Mouse (Mus musculus): ENCODE data around the gene Btg4.

Btg4 gene

DNA sequence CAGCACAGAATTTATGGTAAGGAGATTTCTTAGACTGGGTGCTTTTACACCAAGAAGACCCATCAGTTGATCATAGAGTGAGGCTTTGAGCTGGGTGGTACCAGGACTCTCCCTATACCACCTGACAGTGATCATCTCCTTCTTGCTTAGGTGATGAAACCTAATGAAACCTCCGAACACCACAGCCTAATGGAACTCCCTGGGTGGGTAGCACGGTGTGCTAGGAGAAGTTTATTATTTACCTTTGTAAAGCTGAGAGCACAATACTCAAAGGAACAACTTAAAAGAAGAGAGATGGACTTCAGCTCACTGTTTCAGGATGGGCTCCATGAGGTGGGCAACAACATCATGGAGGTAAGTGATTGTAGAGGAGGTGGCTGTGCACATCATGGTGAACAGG, at the start of gene Btg4:
Btg4 (plus strand) TSS at position 301 of the 400 bp plus-strand sequence.
- DNase-seq (ENCODE audit: low spot score) = no peak

DNA sequence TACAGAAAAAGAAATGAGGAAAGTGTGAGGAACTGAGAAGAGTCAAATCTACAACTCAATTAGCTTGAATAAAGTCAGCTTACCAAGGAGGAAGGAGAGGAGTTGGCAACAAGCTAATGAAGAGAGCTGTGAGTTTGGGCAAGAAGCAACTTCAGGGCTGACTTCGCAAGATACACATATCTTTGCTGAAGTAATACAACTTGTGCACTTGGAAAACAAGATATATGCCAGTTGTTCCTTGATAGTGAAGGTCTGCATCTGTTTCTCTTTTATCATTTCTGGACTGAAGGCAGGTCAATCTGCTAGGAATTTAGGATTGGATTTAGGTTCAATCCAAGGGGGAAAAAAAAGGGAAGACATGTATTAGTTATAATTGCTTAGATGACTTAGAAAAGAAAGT, 47.1 kb upstream of the Btg4 start:
- DNase-seq (ENCODE audit: low spot score) = no peak

DNA sequence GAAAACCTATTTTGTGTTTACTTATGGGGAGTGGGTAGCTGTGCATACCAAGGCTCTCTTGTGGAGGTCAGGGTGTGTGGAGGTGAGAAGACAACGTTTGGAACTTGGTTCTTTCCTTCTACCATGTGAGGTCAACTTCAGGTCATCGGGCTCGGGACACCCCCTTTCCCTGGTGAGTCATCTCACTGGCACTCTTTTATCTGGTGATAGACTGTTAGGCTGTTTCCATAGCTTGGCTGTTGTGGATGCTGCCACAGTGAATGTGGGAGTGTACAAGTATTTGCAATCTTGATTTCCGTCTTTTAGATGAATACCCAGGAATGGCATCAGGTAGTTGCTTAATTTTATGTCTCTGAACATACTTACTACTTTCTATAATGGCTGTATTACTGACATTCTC, 45.0 kb upstream of the Btg4 start:
- no peak for DNase-seq (ENCODE audit: low spot score)

- no peak for DNase-seq (ENCODE audit: low spot score)
Observed at GRCm38 (mm10) chr9:51019670-51020069, 41.0 kb upstream of the Btg4 start.

GRCm38 (mm10) chr9:51020351-51020750, 40.4 kb upstream of the Btg4 start:
- DNase-seq (ENCODE audit: low spot score) = no peak

DNA sequence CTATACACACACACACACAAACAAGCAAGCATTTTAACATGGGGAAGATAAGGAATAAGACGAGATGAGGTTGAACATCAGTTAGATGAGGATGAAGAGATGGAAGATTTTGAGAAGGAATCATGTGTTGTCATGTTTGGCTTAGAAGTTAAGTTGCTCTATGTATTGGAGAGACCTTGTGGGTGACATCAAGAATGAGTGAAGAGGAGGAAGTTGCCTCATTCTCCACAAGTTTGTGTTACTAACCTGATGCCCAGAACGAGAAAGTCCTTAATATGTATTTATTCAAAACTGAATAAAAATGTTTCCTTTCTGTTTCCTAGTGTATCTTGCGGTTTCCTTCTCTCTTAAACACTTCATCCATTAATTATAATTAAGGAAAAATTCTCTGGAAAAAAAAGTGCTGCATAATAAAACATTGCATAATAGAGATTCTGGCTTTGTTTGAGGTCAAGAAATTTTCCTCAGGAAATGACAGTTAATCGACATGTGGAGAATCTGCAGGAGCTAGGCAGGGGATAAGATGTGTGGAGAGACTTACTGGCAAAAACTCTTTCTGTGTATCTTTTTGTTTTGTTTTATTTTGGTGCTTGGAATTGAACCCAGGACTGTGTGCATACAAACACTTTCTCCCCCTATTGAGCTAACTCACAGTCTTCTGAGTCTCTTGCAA, 39.4 kb upstream of the Btg4 start:
- no peak for DNase-seq (ENCODE audit: low spot score)

DNA sequence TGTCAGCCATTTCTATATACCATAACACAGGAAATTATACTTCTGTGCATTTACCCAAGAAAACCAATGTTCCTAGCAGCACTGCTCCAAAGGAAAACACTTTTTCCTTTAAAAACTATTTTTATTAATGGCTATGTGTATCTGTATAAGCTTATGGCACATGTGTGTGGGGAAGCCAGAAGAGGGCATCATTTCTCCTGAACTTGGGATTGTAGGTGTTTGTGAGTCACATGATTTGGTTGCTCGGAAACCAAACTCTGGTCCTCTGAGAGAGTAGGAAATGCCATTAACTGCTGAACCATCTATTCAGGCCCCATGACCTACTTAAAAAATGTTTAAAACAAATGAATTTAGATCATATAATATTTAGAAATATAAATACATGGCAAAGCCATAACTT, 33.7 kb upstream of the Btg4 start:
- DNase-seq (ENCODE audit: low spot score) = no peak

- no peak for DNase-seq (ENCODE audit: low spot score)
Observed at GRCm38 (mm10) chr9:51030147-51030546, 30.6 kb upstream of the Btg4 start.

- DNase-seq (ENCODE audit: low spot score) = no peak
Observed at GRCm38 (mm10) chr9:51031603-51032002, 29.1 kb upstream of the Btg4 start.

- no peak for DNase-seq (ENCODE audit: low spot score)
Observed at GRCm38 (mm10) chr9:51032291-51032690, 28.4 kb upstream of the Btg4 start.

DNA sequence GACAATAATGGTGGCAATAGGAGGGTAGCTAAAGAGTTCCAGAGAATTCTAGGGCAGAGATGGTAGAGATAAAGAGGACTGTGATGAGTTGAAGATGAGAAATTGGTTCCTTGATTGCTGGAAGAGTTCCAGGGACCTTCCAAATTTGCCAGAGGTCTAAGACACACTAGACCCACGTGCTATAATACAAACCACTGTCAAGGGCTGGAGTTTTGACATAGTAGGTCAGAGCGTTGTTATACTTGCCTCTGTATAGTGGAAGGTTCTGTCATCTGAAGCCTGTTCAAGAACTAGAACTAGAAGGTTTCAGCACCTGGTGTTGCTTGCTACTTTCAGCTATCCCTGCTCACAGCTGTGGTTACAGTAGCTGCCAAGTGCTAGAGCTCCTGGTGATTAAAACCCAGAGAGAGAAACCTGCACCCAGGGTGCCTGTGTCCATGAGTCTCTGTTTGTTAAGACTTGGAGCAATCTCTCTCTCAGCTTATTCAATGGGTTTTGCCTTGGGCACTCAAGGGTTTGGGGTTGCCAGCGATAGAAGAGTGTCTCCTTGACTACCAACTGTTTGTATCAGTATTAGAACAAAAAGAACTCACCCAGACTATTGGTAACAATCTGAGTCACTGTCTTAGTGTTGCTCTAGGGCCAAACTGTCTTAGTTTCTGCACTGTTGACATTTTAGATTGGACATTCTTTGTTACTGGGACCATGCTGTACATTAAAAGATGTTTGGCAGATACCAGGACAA, 27.7 kb upstream of the Btg4 start:
- no peak for DNase-seq (ENCODE audit: low spot score)

GRCm38 (mm10) chr9:51041491-51041980, 19.2 kb upstream of the Btg4 start:
- DNase-seq (ENCODE audit: low spot score) = no peak

DNA sequence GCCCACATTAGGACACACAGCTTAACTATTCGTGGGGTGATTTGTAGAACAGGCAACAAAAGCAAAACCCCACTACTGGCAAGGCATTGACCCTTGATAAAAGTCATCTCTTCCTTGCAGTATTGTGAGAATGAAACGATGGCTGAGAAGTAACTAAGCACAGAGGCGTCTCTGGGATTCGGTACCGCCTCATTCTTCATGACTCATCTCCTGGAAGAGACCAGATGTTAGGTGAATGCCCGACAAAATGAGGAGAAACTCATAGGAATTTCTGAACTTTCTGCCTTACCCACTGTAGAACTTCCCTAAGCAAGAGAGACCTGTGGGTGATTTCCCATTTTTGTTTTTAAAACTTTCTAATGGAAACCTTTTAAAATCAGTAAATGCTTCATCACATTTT, 18.6 kb upstream of the Btg4 start:
- DNase-seq (ENCODE audit: low spot score) = no peak

GRCm38 (mm10) chr9:51052180-51052579, 8.5 kb upstream of the Btg4 start:
- DNase-seq (ENCODE audit: low spot score) = no peak

- DNase-seq (ENCODE audit: low spot score) = no peak
Observed at GRCm38 (mm10) chr9:51056360-51057324, 4.1 kb upstream of the Btg4 start.

DNA sequence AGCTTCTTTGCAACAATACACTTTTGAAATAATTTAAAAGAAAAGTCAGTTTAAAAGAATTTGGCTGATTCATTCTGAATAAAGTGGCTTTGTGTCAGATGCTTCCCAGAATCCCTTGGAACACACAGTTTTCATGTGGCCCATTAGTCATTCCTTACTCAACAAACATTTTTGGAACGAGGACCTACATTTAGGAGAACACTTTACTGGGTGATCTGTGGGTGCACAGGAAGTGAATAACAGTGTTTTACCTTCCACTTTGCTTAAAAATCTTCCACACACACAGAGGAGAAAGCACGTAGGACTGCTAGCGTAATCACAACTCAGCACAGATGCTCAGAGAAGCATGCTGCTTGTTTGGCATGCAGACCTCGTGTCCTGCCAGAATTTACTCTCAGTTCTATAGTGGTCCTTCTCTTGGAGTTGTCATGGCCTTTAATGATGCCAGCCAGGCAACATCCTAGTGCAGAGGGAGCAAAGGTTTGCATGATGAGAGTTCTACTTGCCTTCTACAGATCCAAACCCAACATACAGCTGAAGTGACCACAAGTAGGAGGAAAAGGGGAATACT, 1.7 kb upstream of the Btg4 start:
- DNase-seq (ENCODE audit: low spot score) = no peak

DNA sequence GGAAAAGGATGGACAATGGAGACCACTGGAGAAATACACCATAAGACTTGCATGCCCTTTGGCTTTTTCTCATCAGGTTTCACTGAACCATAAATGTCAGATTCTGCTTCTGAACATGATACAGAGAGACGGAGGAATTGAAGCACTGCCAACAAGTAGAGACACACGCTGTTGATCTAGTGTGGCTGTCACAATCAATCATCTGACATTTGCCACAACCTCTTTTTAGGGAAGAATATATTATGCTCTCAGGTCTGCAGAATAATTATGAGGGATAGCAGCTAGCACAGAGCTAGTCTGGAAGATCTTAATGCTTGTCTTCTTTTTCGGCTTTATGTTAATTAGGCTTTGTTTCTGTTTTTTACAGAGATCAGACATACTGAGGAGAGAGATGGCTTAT, 7.5 kb downstream of the Btg4 start:
- no peak for DNase-seq (ENCODE audit: low spot score)

- peak; percentile 72 for DNase-seq (ENCODE audit: low spot score)
Observed at GRCm38 (mm10) chr9:51070801-51071200, 10.1 kb downstream of the Btg4 start.

GRCm38 (mm10) chr9:51075780-51076179, 15.1 kb downstream of the Btg4 start:
- DNase-seq (ENCODE audit: low spot score) = no peak

GRCm38 (mm10) chr9:51076300-51076978, 15.7 kb downstream of the Btg4 start:
- no peak for DNase-seq (ENCODE audit: low spot score)

GRCm38 (mm10) chr9:51076979-51077315, 16.2 kb downstream of the Btg4 start, which contains the start of gene Layn:
TSS of gene Layn (minus strand) at chr9:51077094.
- peak; percentile 92 for DNase-seq (ENCODE audit: low spot score)

DNA sequence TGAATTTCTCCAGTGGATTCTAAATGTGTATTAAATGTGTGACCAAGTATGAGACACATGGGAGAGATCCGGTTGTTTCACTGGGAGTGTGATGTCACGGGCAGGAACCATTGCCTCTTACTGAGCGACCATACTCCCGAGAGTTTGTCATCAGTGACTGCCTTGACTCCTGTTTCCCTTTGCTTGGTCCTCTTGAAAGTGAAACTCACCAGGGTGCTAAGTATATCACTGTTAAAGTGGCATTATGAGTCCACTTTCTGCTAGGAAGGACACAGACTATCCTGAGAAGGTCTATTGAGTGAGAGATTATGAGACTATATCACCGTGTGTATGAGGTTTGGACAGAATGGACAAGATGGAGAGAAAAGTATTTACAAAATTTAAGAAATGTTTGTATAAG, 20.9 kb downstream of the Btg4 start:
- no peak for DNase-seq (ENCODE audit: low spot score)

Data from ovary, adult 18-20 months (tissue).